Mouse (Mus musculus) mesoderm, embryonic 11.5 days (tissue): ENCODE measurements around the gene Prm1.

ENCODE experiments used
- DNase-seq: peaks from one replicate; pipeline ENCODE4 v3.0.0-alpha.2; 2012; ENCODE audit warnings: low read depth, low spot score

The Prm1 gene

GRCm38 (mm10) chr16:10783152-10783434, 22.5 kb downstream of the Prm1 start:
- DNase-seq = no peak

GRCm38 (mm10) chr16:10782377-10783151, 23.1 kb downstream of the Prm1 start:
- DNase-seq = no peak

DNA sequence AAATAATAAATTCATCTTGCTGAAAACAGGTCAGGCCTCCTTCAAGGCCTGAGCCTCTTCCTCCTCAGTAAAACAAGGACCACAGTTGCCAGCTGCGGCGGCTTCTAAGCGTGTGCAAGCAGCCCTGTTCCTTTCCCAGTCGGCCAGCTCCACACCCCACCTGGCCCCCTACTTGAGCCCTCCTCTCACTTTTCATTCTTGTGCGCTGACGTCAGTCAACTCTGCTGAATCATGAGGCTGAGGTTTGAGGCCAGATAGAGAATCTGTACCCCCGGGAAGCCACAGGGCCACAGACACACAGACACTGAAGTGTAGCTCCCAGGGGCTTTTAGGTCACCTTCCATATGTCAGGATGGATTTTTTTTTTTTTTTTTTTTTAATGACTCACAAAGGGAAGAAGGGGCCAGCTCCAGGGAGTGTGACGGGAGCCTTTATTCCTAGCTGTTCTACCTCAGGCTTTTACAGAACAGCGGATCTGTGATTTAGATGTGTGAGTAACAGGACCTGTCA, 23.7 kb downstream of the Prm1 start:
- peak; percentile 47 for DNase-seq

- DNase-seq = no peak
Measured at GRCm38 (mm10) chr16:10780631-10781120, 25.0 kb downstream of the Prm1 start.

- no peak for DNase-seq
Measured at GRCm38 (mm10) chr16:10777579-10778160, 28.0 kb downstream of the Prm1 start.

DNA sequence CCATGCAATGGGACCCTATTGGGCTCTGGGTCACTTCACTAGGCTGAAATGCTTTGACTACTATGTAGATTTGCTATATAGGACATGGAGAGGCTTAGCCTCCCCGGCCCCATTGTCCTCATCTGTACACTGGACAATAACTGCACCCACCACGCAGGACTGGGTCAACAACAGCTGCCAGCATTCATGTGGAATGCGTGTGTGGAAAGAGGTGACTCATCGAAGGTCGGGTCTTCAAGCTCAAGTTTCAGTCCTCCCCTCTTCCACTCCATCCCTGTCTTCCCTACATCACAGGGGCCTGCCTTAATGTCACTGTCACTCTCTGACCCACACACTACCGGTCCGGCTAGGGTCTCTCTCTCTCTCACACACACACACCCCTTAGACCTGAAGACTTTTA, 29.3 kb downstream of the Prm1 start:
- no peak for DNase-seq

DNA sequence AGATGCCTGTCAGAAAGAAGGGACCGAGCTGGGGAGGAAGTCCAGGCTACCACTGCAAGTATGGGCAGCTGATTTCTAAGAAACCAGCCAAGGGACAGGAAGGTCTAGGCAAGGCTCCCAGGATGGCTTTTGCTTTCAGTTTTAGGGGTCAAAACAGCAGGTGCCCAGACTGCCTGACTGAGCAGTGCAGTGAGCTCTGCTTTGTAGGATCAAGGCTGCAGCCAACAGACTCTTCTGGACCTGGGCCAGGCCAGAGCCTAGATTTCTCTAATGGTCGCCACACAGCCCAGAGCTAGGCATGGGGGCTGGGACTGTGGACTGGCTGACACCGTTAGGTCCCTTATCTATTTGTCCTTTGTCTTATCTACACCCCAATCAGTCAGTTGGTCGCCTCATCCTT, 30.9 kb downstream of the Prm1 start:
- DNase-seq = no peak

GRCm38 (mm10) chr16:10773543-10773942, 32.1 kb downstream of the Prm1 start:
- DNase-seq = no peak

DNA sequence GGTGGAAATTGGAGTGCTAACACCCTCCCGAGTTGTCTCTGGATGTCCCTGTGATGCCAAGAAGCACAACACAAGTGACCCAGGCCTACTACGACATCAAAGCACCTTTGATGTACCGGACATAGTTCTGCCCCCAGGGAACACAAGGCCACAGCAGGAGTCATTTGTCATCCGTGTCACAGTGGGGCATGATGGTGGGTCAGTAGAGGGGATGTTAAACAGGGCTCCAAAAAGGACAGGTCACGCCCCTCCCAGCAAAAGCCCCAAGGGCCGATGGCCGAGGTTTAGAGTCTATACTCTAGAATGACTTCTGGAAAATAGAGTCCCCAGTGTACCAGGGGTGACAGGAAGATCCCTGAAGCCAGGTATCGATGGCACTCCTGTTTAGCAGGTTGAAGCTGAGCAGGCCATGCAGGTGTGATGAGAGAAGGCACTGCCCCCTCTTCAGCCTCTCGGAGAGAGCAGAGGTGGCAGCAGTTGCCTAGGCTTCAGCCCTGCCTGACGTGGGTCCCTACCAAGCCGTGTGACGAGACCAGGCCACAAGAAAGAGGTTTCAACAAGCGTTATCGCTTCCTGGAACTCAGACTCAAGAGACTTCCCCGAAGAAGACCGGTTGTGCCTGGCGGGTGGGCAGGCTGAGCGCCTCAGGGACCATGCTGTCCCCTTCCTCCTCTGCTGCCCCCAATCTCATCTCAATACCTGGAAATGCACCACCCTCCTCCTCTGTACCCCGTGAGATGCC, 33.7 kb downstream of the Prm1 start:
- no peak for DNase-seq

DNA sequence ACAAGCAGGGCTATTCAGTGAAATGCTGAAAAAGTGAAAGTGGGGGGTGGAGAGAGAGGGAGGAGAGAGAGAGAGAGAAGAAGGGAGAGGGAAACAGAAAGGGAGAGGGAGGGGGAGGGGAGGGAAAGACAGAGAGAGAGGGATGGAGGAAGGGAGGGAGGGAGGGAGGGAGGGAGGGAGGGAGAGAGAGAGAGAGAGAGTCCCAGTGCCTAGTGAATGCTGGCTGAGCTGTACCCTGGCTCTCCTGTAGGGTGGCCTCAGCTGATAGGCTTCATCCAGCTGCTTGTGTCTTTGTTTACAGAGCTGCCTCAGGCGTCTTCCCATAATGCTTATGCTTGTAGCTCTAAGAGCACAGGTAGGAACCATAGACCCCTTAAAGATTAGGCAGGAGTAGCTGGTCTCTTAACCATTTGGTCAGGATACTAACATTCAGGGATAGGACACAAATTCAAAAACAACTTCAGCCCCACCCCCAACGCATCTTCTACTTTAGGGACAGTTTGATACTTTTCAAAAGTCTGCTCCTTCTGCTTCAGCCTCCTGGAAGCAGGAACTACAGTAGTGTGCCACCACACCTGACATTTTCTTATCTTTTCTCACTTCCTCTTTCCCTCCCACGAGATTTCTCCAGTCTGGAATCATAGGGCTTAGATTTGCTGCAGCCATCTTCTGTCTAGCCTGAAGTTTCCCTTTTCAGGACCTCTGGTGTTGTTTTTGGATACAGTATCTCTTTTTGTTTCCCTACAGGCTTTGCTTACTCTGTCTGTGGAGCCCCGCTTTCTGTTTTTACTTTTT, 34.9 kb downstream of the Prm1 start:
- DNase-seq = no peak

DNA sequence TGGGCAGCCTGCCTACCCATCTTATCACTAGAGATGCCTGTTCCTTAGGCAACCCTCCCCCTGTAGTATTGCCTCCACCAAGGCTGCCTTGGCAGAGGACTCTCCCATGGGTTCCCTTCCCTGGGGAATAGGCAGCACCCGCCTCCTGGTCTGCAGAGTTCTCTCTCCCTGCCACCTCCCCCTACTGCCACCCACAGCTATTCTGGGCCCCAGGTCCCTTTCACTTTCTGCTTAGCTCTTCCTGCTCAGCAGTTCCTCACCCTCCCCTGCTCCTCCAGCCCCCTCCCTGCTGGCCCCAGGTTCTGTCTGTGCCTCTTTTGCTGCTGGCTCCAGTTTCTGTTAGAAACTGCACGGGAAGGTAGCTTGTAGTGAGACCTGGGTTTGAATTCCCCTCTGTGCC, 36.0 kb downstream of the Prm1 start:
- DNase-seq = no peak

- DNase-seq = no peak
Measured at GRCm38 (mm10) chr16:10768821-10769220, 36.8 kb downstream of the Prm1 start.

DNA sequence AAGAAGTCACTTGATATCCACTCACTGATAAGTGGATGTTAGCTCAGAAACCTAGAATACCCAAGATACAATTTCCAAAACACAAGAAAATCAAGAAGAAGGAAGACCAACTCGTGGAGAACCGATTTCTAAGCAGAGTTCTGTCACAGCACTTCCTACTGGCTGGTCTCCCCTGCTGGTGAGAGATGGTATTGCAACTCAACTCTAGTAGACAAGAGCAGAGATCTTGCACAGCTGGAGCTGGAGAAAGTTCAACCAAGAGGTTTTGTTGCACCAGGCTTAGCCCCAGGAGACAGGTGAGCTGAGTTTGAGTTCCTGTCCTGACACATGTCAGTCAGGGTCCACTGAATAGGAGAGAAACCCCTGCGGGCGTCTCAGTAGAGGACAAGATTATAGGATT, 38.5 kb downstream of the Prm1 start:
- DNase-seq = peak; percentile 77

DNA sequence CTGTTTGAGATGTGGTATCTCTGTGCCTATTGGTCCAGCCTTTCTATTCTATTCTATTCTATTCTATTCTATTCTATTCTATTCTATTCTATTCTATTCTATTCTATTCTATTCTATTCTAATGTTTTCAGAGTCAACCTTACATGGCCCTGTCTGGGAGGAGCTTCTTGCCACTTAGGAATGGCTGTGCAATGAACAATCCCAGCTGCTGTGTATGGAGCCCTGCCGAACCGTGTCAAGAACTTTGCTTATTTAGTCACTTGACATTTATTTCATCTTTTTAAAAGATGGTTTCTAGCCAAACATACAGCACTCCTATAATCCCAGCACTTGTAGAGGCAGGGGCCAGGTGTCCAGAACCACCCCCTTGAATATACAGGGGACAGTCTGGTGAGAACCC, 41.3 kb downstream of the Prm1 start:
- DNase-seq = no peak

DNA sequence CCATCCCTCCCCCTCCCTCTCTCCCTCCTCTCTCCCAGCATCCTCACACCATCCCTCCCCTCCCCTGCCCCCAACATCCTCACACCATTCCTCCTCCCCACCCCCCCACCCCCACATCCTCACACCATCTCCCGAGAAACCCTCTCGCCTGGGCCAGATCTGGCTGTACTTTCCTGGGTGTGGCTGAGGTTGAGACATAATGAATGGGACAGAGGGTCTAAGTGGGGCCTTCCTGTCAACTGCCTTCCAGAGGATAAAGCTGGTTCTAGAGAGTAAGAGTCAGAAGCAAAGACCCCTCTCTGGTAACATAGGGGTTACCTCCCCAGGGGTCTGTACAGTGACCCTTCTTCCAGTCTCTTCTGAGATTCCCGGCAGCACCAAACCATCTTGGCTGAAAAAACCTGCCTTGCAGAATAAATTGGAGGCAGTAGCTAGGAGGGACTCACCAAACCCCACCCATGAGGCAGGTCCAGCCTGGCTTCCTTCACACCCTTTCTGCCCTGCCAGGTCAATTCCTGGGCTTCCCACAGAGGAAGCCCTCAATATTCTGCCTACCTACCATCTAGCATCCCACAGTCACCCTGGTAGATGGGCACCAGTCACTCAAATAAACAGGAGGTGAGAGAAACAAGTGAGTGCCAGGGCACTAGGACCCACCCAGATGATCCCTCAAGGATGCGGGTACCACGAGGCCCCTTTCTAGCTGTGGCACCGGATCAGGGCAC, 41.9 kb downstream of the Prm1 start:
- no peak for DNase-seq

- no peak for DNase-seq
Measured at GRCm38 (mm10) chr16:10762569-10763180, 43.0 kb downstream of the Prm1 start.

DNA sequence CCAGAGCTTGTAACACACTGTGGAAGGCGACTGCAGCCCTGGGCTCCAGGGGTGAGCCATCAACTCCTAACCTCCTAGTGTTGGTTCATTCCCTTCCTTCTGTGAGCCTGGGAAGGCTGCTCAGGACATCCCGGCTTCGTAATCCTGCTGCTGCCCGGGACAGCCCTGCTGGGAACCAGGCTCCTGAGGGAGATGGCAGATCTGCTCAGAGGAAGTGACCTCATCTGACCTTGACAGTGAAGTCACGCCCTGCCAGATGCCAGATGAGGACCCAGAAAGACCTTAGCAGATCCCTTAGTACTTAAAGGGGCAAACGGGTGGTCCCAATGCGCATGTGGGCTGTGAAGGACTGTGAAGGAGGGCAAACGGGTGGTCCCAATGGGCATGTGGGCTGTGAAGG, 44.5 kb downstream of the Prm1 start:
- DNase-seq = no peak

DNA sequence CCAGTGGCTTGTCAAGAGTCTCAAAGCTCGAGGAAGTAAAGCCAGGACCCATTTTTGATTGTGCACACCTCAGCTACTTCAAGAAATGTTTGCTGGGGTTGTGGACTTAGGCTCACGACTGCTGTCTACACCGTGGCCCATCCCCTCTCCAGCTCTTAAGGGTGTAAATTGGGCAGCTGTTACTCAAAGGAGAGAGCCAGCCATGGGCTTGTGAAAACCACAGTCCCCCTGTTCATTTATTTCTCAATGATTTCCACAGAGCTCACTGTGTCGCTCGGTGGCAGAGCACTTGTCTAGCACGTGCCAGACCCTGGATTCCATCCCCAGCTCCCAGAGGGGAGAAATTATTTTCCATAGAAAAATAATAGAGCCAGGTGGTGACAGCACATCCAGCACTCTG, 49.5 kb downstream of the Prm1 start:
- no peak for DNase-seq

- DNase-seq = no peak
Measured at GRCm38 (mm10) chr16:10754521-10755296, 50.9 kb downstream of the Prm1 start.

- DNase-seq = no peak
Measured at GRCm38 (mm10) chr16:10749824-10750223, 55.8 kb downstream of the Prm1 start.
